Mouse (Mus musculus) macrophage (primary cell): Measurements from ENCODE around the gene Gap43. TPM values are rescaled to one million over a fixed set of nuclear protein-coding genes. Genes with fewer than 3 reads are reported as not detected.
"Not testable (repeated sequence)": the region's sequence is repeated elsewhere in the genome, so short reads cannot be mapped to it uniquely, and the experiment has no call there.

Experiments
- H3K27ac ChIP-seq: fragments of 350-480 bp; formaldehyde crosslinking; 2 replicates; pipeline ENCODE4 v1.9.0; 2021
- H3K36me3 ChIP-seq: fragments of 350-480 bp; formaldehyde crosslinking; 2 replicates; pipeline ENCODE4 v1.9.0; 2021; ENCODE audit errors: inconsistent target
- H3K4me3 ChIP-seq: fragments of 350-480 bp; formaldehyde crosslinking; 2 replicates; pipeline ENCODE4 v1.9.0; 2021; ENCODE audit errors: inconsistent target
- H3K79me2 ChIP-seq: fragments of 350-480 bp; formaldehyde crosslinking; 2 replicates; pipeline ENCODE4 v1.9.0; 2021; ENCODE audit errors: inconsistent target
- WGBS: methylation state at CpG from one replicate; pipeline ENCODE4 v1.1.7; 2026; ENCODE audit warnings: inconsistent platforms; ENCODE audit not compliant: missing documents; 5-methylcytosine and 5-hydroxymethylcytosine counted together
- polyA plus RNA-seq: library from polyadenylated mRNA; stranded (reverse); fragments of 250-400 nt; gene quantifications from 3 replicates; pipeline ENCODE4 v1.2.4, GENCODE M21; 2018; ENCODE audit warnings: inconsistent platforms
- total RNA-seq, 78 experiments: library from RNA; depleted of rRNA; stranded (reverse); fragments of 250-400 nt; gene quantifications; 1 replicate in 9 of 78; 2 replicates in 24 of 78; 3 replicates in 43 of 78; 4 replicates in 2 of 78; pipeline ENCODE4 v1.2.4; 2018; ENCODE audit warnings: inconsistent platforms in 56 of 78

Gap43 gene
- not detected for total RNA-seq (2018; cell fraction: chromatin; rRNA removed)
- not detected for total RNA-seq (2018; cell fraction: cytosol; rRNA removed)
- total RNA-seq (2018; cell fraction: nucleus; rRNA removed): not detected
- not detected in 3 replicates for polyA plus RNA-seq

DNA sequence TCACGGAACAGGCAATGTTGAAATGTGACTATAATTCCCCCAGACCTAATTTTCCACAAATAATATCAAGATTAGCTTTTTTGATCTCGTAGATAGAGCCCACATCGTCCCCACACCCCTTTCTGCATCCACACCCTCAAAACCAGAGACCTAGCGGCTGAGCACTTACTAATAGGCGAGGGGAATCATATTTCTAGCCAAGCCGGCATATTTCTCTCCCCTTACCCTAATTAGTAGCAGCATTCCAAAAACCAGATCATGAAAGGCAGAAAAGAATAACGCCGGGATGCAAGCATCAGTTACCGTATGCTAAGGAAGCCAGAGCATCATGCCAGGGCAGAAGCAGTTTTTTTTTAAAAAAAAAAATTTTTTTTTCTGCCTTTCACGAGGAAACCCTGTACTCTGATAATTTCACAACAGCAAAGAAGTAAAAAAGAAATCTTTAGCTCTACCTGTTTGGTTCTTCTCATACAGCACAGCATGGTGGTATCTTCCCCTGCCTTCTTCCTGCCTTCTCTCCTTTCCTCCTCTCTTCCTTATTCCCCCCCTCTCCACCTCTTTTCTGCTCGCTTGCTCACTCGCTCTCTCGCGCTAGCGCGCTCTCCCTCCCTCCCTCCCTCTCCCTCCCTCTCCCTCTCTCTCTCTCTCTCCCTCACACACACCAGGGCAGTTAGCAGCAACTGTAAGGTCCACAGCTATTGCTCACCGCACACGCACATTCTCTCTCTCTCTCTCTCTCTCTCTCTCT lies at the start of gene Gap43:
Gap43 (minus strand) TSS at position 631 of the 748 bp plus-strand sequence.
- 1% methylated on average over 16 of the region's 18 CpGs for whole genome bisulfite sequencing
- Histone ChIP-seq H3K4me3 (no peak within 1 kb of the TSS), H3K36me3 (no peaks in the 10 kb centered on the region), H3K27ac (no peak within 1 kb of the TSS), H3K79me2 (no peaks in the 10 kb centered on the region)

DNA sequence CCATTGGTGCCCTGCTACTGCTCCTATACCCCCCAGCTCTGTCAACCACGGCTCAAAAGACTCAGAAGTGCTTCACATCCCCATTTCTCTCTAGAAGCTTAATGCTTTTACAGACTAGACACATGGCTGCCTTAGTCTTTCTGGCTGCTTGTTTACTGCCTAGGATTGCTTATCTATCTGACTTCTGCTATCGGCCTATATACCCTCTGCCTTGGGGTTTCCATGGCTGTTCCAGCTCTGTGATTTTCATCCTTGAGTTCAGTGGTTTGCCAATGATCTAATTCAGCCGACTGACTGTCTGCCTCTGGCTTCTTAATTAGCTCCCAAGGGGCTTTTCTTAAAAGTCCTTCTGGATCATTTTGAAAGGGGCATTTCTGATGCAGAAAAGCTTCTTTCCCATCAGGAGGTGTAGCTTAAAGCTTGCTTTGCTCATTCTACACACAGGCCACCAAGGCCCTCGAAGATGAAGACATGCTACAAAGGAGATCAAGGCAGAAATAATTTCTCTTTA lies 40.9 kb upstream of the Gap43 start:
- 92% methylated on average over 4 of the region's 4 CpGs for WGBS
- no peaks in the 10 kb centered on the region for H3K36me3 ChIP-seq

DNA sequence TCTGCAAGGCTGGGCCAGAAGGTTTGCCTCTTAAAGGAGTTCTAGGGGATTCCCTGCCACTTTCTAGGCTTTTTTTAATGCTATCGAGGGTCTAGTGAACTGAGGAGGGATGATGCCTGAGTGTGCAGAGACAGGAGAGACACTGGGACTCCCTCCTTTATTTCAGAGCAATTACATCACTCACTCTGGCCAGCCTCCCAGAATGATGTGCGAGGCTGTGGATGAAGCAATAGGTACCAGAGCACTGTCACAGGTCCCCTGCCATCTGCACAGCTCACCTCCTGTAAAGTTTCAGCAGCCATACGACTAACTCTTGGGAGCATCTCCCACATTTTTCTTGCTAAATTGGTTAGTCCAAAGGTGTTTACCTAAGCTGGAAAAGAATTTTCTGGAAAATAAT lies 40.2 kb upstream of the Gap43 start:
- no peaks in the 10 kb centered on the region for H3K36me3 ChIP-seq
- no peak overlapping the region for H3K27ac ChIP-seq
- no peaks in the 10 kb centered on the region for H3K79me2 ChIP-seq
- 78% methylated on average over 3 of the region's 3 CpGs for WGBS
- no peak overlapping the region for H3K4me3 ChIP-seq

More for the DNA sequence above, 40.9 kb upstream of the Gap43 start:
- Histone ChIP-seq H3K4me3 (no peak overlapping the region), H3K79me2 (no peaks in the 10 kb centered on the region), H3K27ac (no peak overlapping the region)

DNA sequence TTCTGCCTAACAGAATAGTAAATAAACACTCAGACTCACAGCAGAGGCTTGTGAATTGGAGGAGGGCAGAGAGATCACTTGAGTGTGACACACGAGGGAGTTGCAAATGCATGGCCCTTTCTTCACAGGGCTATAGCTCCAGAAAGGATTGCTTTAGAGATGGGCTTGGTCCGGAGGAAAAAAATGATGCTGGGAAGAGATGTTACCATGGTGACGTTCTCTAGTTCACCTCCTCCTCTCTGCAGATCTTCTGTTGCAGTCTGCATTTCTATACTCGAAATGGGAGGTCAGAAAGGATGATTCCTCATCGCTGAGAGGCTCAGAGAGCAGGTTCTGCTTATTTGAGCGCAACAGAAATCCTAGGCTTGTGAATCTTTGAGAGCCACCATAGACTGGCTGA lies 29.7 kb upstream of the Gap43 start:
- Histone ChIP-seq H3K4me3 (no peak overlapping the region), H3K27ac (no peak overlapping the region), H3K79me2 (no peaks in the 10 kb centered on the region), H3K36me3 (no peaks in the 10 kb centered on the region)
- 87% methylated on average over 6 of the region's 6 CpGs for WGBS

DNA sequence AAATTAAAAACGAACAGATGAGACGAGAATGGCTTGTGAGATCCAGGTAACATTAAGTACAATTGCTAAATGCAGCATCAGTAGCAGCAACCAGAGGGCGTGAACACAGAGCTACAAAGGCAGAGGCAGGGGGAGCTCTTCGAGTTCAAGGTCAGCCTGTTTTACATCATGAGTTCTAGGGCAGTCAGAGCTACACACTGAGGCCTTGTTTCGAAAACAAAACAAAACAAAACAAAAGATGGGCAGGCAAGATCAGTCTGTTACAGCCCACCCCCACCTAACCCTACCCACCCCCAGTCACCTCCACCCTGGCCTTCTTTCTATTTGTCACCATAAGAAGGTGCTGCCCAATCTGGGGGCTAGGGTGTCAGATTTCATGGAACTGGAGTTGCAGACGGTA lies 28.9 kb upstream of the Gap43 start:
- H3K4me3 ChIP-seq: no peak overlapping the region
- H3K79me2 ChIP-seq: no peaks in the 10 kb centered on the region
- 88% methylated on average over 6 of the region's 6 CpGs for WGBS
- no peak overlapping the region for H3K27ac ChIP-seq
- no peaks in the 10 kb centered on the region for H3K36me3 ChIP-seq

DNA sequence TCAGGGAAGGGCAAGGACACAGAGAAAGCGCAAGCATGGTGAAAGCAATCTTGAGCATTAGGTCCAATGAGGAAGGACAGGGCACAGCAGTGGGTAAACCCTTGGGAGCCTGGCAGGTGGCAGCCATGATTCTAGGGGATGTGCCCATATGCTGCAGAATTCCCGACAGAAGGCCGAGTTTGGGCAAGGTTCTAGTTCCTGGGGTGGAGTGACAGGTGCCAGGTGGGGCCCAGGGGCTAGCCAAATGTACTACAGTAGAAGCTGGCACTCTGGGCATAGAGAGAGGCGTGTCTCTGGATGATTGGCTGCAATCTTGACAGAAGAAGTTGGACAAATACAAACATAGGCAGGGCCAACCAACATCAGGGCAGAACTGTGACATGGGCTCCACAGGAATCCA lies 19.6 kb upstream of the Gap43 start:
- WGBS: 82% methylated on average over 4 of the region's 4 CpGs
- Histone ChIP-seq H3K4me3 (no peak overlapping the region), H3K79me2 (no peaks in the 10 kb centered on the region), H3K27ac (no peak overlapping the region), H3K36me3 (no peaks in the 10 kb centered on the region)

DNA sequence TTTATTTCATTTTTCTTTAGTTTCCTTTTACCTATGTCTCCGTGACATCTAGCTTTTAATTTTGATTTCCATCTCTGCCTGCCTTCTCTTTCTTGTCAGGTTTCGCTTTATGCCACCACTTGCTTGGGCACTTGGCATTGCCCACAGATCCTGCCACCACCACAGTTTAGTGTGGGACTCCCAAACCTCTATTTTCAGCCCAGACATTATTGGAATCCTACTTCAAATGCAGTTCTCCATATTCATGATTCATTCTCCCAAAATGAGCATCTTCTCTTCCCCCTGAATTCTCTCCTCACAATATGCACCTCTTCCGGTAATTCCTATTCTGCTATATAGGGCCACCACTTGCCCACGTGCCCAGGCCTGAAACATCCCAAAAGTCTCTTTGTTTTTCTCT lies 17.6 kb upstream of the Gap43 start:
- Histone ChIP-seq H3K36me3 (no peaks in the 10 kb centered on the region), H3K4me3 (no peak overlapping the region), H3K79me2 (no peaks in the 10 kb centered on the region), H3K27ac (no peak overlapping the region)
- WGBS: 85% methylated on average over 4 of the region's 4 CpGs

DNA sequence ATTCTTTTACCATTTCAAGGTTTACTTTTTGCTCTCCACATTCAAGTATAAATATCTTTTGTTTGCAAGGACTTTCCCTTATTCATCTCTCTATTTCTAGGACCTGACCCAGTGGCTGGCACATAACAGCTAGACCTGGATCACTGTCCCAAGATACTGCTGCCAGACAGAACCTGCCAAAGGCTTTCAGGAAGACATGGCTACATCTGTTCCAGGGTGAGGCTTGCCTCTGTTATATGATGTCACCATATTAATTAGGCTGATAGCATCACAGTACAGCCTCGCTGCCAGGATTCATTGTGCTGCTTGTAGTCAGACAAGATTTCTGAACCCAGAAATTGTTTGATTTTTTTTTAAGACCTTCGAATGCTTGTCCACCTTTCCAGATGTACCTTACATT lies 9.6 kb upstream of the Gap43 start:
- WGBS: 87% methylated on average over 2 of the region's 2 CpGs
- H3K4me3 ChIP-seq: no peak overlapping the region
- H3K27ac ChIP-seq: no peak overlapping the region
- no peaks in the 10 kb centered on the region for H3K36me3 ChIP-seq
- H3K79me2 ChIP-seq: no peaks in the 10 kb centered on the region

DNA sequence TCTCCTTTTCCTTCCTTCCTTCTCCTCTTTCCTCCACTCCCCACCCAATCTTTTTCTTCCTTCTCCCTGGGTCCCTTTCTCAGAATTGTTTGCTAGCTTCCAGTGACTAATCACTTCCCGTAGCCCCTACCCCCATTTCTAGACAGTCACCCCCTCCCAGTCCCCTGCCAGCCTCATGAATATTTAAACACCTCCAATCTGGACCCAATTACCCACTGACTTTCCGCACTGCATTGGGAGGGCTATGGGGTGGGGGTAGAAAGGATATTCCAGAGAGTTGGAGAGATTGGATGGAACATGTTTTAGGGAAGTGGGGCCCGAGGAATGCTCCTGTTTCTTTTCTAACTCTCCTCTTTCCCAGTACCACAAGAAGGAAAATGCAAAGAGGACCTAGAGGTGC lies 414 bp upstream of the Gap43 start:
- H3K36me3 ChIP-seq, H3K27ac ChIP-seq, H3K79me2 ChIP-seq, H3K4me3 ChIP-seq: not testable (repeated sequence)
- WGBS: 38% methylated on average over 2 of the region's 3 CpGs

DNA sequence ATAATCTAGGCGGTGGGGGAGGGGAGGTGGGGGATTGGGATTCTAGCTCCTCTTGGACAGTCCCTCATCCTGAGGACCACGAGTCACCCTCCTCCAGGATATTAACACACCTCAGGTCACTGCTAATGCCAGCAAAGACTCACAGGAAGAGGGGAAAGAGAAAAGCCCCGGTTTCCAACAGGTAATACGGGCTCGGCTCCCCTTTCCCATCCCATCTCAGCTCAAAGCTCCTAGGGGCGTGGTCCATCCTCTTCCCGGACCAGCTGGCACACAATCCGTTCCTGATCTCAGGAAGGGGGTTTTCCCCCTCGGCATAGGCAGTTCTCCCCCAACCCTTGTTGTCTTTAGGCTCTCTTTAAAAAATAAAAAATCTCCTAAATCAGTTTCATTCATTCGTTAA lies 939 bp downstream of the Gap43 start:
- no peaks in the 10 kb centered on the region for H3K36me3 ChIP-seq
- H3K27ac ChIP-seq: no peak overlapping the region
- H3K4me3 ChIP-seq: no peak overlapping the region
- 0% methylated on average over 9 of the region's 10 CpGs for WGBS
- H3K79me2 ChIP-seq: no peaks in the 10 kb centered on the region

DNA sequence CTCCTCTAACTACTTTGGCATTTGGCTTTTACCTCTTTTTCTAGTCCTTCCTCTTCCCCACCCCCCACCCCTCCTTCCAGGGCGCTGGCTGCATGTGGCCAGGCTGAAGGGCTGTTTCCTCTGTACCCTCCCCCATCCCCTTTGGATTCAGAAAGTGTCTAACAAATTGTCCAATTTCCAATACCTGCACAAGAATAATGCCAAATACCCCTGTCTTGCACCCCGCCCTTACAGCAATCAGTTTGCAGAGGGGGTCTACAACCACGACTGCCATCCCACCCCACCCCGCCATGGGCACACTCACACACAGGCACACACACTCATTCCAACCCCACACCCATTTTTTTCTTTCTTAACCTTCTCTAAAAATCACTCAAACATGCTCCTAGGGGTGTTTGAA lies 1.5 kb downstream of the Gap43 start:
- no peak overlapping the region for H3K4me3 ChIP-seq
- WGBS: 0% methylated on average over 1 of the region's 4 CpGs
- no peaks in the 10 kb centered on the region for H3K79me2 ChIP-seq
- no peak overlapping the region for H3K27ac ChIP-seq
- H3K36me3 ChIP-seq: no peaks in the 10 kb centered on the region

DNA sequence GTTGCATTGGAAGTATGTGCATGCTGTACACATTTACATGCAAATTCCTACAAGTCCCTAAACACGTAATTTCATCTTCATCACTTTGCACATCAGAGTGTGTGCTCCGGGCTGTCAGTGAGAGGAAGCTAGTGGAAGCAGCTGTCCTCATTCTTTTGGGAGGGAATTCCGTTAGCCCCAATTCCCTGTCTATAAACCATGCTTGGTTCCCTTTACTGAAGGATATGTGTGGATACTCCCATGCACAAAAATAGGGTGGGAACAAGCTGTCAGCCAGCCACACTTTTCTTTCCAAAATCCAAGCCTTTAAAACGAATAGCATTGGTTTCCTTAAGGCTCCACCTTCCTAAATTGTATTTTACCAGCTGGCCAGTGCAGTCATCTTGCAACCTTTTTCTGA lies 2.1 kb downstream of the Gap43 start:
- Histone ChIP-seq H3K27ac (no peak overlapping the region), H3K79me2 (no peaks in the 10 kb centered on the region), H3K4me3 (no peak overlapping the region), H3K36me3 (no peaks in the 10 kb centered on the region)
- WGBS: 21% methylated on average over 4 of the region's 4 CpGs

DNA sequence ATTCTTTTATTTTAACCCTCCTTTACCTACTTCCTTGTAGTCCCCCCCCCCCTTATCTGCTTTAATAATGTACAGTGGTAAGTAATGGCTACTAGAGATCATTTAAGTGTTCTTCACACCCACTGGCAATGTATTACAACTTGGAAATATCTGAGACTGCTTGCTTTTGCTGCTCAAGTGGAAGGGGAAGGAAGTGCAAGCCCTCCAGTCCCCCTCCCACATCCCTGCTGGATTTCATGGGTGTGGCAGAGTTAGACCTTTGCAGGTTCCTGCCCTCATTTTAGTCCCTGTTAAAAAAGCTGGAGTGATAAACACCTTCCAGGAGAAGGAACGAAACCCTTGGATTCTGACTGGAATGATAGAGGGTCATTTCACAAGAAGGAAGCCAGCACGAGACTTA lies 2.8 kb downstream of the Gap43 start:
- 9% methylated on average over 2 of the region's 2 CpGs for WGBS
- Histone ChIP-seq H3K4me3 (no peak overlapping the region), H3K27ac (no peak overlapping the region), H3K79me2 (no peaks in the 10 kb centered on the region), H3K36me3 (no peaks in the 10 kb centered on the region)

DNA sequence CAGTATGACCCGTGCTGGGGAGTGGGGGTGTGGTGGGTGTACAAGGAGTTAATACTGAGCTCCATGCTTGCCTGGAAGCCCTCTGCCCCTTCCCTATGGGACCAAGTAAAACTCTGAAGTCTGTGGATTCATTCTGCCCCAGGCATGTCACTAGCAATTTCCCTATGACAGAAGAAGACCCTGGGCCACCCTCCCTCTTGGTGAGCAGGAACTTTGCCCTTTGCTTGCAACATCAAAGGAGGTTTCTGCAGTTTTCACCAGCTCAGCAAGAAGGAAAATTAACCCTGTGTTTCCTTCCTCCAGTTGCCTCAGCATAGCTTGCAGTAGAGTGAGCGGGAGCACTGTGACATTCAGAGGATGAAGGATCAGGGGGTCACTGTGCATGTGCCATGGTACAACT lies 3.8 kb downstream of the Gap43 start:
- no peak overlapping the region for H3K27ac ChIP-seq
- 75% methylated on average over 2 of the region's 2 CpGs for WGBS
- H3K79me2 ChIP-seq: no peaks in the 10 kb centered on the region
- H3K36me3 ChIP-seq: no peaks in the 10 kb centered on the region
- H3K4me3 ChIP-seq: no peak overlapping the region

DNA sequence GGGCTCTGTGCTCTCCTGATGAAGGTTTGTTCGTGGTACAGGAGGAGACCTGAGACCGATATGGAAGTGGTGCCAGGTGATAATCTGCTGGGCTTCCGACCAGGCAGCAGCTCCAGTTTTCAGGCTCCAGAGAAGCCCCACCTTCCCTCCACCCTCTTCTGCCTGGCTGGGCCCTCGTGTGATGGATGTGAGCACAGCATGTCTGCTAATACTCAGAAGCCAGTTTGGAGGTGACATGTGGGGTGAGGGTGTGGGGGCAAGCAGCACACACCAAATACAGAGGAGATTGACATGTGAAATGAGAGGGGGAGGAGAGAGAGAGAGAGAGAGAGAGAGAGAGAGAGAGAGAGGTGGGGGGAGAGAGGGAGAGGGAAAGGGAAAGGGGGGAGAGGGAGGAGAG lies 8.1 kb downstream of the Gap43 start:
- H3K36me3 ChIP-seq: no peaks in the 10 kb centered on the region
- no peaks in the 10 kb centered on the region for H3K79me2 ChIP-seq
- H3K4me3 ChIP-seq: no peak overlapping the region
- WGBS: 64% methylated on average over 4 of the region's 4 CpGs
- H3K27ac ChIP-seq: no peak overlapping the region

DNA sequence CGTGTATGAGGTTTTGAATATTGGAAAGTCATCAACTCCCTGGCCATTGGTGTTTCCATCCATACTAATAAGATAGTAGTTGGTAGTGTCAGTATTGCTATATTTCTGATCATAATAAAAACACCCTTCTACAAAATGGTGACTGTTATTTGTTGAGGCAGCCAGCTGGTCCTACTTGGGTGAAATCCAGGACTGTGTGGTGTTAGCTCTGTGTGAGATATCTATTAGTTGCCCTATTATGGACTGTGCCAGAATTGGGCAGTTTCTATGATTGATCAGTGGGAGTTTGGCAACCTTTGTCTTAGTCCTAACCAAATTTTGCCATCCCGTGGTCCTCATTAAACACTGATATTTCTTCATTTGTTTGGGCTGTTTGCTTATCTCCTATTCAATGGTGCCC lies 14.3 kb downstream of the Gap43 start:
- Histone ChIP-seq H3K36me3 (no peaks in the 10 kb centered on the region), H3K79me2 (no peaks in the 10 kb centered on the region)
- WGBS: 65% methylated on average over 2 of the region's 2 CpGs

More for the DNA sequence above, 14.3 kb downstream of the Gap43 start:
- no peak overlapping the region for H3K4me3 ChIP-seq
- H3K27ac ChIP-seq: no peak overlapping the region
